Mouse (Mus musculus) WW6 (cell line): Measurements from ENCODE around the gene Tenm2.

ENCODE experiments used
- DNase-seq: peaks from one replicate; pipeline ENCODE4 v3.0.0-alpha.2; 2013; ENCODE audit warnings: low read depth, low spot score

Gene Tenm2

DNA sequence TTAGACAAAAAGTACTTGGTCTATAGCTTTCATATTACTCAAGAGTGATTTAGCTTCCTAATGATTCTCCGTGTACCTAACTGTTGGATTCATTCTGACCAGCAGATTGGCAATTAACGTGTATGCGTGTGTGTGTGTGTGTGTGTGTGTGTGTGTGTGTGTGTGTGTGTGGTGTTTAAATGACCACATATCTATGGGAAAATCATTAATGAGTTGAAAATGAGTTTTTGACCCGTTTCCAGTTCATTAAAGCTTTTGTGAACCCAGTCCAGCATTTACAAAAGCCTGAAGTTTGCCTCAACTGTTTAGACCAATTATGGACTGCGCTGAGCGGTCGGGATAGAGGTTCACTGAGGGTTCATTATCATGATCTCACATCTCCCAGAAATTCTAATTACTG is 1181.4 kb downstream of the Tenm2 start:
- no peak for DNase-seq

DNA sequence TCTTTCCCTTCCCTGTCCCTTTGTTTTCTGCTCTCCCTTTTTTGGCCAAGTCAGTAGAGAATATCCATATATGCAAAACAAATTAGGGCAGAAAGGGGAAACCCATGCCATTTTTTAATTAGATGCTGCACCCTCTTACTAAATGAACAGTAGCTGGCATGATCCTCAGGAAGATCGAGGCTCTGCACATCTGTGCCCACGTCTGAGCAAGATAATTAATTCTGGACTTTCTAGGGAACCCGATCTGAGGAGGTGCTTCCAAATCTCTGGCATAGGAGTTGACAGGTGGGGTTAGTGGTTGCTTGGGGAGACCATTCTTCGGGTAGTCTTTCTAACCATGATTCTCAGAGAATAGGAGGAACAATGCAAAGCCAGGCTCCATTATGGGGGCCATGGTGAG is 1182.3 kb downstream of the Tenm2 start:
- no peak for DNase-seq

DNA sequence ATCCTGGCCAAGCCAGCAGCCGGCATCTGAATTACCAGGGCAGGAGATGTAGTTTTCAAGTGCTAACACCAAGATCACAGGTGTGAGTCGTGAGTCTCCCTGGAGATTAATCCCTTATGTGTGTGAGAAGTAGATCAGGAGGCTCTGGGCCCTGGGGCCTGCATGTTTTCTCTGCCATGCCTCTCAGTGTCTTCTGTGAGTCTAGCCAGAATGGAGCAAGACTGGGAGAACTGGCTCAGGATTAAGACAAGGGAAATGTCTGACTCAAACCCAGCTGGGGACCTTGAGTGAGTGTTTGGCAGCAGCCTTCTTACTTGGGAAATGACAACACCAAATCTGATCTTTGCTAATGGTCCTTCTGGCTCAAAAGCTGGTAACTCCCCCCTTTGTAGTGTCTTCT is 1183.2 kb downstream of the Tenm2 start:
- no peak for DNase-seq

DNA sequence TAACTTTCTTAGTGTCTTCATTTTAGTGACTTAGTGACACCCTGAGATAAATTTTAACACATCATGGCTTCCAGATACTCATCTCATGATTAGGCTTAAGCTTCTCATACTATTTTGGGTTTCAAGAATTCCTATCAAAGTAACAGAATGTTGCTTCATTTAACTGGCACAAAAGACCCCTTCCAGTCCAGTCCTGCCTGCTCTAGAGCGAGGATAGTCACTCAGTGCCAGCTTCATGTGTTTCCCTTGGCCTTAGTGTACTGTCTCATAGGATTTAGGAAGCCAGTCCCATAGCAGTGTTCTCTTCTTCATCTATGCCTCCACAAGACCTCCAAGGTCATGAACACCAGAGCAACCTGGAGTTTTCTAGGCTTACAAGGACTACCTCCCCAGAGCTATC is 1183.7 kb downstream of the Tenm2 start:
- no peak for DNase-seq

DNA sequence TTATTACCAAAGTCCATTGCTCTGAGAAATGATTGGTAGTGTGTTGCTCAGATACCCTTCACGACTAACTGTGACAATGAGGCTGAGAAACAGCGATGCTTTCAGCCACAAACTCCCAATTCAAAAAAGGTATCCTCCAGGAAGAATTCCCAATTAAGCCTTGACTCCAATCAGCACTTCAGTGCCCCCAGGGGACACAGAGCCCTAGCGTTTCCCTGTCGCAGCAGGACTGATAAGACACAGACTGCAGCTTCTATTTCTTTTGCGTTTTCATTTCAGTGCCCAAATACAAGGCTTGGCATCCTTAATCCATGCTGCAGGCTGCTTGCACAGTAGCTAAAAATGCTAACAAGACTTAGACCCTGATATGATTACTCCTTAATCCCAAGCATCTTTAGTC is 1186.2 kb downstream of the Tenm2 start:
- no peak for DNase-seq

DNA sequence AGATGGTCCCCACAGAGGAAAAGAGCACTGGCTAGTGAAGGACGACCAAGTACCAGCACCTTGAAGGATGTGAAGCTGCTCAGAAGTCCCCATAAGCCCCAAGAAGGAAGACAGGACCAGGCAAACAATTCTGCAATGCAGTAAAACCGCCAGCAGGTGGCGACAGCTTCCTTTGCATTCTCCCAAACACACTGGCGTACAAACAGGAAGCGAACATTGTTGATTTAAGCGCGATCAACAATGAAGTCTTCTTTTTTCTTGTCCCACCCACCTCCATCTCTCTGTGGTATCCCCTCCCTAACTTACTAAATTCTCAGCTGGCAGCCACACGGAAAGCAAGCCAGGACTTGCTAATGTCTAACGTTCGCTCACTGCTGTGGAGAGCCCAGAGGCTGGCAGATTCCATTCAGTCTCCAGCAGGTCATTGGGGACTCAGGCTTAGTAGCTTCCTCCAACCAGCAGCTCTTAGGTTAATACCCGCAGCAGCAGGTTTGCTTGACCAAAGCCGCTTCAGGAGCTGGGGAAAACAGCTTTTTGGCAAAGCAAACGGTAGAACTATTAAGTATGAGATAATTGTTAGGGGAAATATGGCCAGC is 1190.0 kb downstream of the Tenm2 start:
- DNase-seq = peak; percentile 71

DNA sequence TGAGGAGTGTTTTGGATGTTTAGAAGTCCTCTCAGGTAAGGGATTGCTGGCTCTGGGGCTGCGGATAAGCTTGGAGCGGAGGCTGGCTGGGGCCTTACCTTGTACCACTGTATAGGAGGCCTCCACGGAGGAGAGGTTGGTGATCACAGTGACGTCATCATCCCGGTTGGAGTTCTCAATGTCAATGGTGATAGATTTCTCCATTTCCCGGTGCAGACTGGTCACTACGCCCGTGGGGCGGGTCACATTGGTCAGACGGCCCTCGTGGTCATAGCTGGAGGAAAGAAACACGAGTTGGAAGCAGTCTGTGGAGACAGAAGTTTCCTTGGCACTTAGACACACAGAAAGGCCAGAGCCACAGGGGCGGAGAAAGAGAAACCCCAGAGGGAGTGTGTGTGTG is 1194.4 kb downstream of the Tenm2 start:
- no peak for DNase-seq

DNA sequence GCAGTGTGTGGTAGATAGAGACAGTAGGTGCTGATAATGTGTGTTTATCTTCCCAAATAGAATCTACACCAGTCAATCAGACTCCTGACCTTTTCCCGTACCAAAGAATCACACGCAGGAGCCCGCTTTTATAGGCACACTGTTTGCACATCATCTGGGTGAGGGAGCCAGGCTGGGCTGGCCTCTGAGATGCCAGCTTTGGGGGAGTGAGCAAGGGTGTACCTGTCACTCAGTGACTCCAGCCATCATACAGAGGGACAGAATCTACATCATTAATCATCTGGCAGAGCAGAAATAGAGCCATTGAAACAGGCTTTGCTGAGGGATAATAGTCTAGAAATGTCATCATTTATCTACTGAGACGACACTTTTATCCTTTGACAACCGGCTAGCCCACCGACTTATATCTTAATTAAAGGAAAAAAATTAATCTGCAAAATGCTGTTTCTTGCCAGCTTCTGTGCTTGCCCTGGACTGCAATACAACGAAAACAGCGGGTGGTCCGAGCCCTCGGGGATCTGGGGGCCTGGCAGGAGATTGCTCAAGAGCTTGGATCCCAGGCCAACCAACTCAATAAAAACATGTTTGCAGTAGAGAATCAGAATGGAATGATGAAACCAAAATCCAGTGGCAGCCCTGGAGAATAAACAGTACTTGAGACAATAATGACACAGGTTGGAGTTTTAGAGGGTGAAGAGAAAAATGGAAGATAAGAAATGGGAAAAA is 1195.1 kb downstream of the Tenm2 start:
- no peak for DNase-seq

DNA sequence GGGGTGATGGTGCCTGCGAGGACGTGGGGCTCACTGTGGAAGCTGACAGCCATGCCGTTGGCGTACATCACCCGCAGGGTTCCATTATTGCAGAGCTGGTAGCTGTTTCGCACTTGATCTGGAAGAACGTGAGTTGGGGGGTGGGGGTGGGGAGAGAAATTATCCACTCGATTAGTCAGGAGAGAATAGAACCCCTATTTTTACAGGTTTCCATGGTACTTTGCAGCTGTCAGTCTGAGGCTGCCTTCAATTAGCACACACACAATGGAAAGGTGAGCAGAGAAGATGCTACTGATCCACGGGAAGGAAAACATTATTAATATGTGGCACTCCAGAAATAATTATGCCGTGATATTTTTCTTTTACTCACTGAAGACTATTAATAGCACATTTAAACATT is 1195.9 kb downstream of the Tenm2 start:
- DNase-seq = no peak

DNA sequence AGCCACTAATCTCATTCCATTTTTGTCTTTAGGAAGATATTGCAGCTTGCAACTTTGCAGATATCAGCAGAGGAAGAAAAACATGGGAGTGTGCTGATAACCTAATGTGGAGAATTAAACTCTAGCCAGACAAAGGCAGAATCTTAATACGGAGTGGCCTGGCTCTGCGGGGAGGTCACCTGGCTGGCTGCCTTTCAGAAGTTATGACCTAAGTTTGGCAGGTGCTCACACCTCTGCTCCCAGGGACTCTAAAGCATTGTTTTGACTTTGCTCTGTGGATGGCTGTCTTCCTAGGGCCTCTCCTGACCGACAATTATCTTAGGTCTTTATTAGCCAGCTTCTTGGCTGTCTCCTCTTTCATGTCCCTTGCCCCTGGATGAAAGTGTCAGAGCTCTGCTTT is 1197.4 kb downstream of the Tenm2 start:
- no peak for DNase-seq

DNA sequence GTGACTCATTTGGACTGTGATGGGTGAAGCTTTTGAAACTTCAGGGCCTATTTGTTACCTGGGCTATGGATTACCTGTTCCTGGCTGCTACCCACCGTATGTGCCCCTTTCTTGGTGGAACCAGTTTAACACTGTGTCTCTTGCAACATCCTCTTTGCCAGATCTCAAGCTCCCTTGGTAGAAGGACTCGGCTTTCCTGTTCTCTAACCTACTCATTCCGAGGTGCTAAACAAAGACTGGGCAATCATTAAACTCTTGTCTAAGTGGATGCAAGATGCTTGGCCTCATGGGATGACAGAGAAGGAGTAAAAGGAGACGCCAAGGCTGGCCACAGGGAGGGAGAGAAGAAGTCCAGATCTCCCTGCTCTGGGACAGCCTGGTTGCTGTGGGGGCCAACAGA is 1198.5 kb downstream of the Tenm2 start:
- no peak for DNase-seq

DNA sequence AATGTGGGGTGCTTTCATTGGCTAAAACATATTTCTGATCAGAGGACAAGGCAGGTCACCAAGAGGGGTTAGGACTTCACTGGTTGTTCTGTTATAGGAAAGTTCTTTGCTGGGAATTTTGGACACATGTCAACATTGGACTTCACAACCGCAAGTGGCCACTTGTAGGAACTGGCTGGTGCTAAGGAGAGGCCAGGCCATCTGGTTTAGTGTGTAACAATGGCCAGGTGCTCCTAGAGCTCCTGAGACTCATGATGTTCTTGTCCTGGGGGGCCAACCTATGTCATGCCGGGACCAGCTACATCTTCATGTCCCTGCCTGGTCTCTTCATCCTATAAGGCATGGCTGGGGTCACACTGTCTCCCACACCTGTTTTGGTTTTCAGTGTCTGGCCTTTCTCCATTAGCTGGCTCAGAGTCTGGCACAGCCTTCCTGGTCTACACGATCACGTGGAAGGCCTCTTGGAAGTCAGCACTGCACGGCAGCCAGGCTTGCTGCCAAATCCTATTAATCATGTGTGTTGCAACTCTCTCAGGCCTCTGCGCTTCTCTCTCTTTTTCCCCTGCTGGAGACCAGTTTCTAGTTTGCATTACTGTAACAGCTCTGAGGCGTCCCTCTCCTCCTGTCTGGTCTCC is 1199.6 kb downstream of the Tenm2 start:
- no peak for DNase-seq

DNA sequence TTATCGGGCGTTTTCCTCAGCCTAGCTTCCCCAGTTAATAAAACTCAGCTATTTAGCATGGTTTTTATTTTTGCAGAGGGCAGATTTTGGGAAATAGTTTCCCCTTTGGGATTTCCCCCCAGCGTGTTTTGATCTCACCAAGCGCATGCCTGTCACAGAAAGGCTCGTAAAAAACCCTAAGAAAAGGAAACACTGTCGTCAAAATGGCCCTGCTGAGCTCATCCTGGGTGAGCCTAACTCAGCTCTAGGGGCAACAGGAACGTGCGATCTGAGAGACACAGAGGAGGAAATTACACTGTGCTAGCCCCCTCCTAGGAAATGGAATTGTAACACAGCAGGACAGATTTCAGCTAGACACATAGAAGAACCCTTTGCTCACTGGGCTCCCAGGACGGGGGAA is 1204.0 kb downstream of the Tenm2 start:
- DNase-seq = no peak

DNA sequence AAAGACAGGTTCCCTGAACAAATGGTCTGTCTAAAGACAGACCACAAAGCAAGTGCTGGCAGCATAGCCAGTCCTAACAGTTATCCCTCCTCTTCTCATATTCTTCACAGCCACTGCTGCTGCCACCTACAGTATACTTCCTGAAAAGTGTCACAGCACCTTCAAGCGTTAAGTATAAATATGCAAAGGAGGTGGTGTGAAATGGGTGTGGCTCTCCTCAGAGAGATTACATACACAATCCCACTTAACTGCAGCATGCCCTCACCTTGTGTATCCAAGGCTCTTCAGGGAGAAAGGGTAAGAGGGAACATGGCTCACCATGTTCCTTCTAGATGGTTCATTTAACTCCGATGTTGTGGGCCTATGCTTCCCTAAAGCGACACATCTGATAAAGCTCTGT is 1215.8 kb downstream of the Tenm2 start:
- DNase-seq = no peak

DNA sequence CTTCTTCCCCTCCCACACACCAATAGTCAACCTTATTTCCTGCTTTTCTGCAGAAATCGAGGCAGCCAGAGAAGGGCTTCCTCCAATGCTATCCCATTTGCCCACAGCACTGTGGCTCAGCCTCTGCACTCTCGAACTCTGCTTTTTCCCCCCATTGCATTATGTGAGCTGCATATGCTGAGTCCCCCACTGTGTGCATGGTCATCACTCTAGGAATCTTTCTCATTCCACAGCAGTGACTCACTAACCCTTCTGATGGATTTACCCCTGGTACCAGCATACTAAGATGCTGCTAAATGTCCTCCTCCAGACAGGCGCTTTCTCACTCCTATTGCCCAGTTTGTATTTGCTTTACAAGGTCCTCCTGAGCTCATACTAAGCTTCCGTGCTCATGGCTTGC is 1222.6 kb downstream of the Tenm2 start:
- no peak for DNase-seq

DNA sequence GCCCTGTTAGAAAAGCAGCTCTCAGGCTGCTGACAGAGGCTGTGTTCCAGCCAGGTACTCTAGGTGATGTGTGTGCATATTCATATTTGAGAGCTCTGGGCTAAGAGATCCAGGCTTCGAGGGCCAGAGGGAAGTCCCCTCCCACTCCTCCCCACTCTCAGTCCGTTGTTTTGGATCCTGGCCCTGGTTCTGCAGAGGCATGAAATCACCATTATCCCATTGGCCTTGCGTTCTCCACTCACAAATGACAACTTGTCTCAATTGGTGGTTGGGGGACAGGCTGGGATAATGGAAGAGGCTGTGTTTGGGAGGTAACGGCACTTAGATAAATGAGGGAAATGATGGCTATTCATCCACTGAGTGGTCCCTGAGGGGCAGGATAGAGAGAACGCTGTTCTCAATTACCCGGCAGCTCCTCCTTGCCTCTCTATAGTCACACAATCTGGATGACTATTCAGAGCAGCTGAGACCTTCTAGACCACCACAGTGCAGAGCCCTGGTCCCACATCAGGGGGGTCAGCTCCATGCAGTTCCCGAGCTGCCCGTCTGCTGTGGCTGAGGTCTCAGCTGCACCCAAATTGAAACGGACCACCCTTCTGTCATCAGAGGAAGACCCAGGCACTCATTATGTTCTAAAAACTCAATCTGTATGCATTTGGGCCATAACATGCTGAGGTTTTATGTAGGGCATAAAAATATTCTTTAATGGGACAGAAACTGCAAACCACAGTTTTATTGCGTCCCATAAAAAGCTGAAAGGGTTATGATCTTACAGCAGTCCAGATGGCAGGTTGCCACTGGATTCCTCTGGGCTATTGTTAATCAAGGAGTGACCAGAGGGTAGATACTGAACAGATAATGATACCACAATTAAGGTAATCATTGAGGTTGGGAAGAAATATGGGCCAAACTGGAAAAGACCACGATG is 1226.2 kb downstream of the Tenm2 start:
- no peak for DNase-seq

DNA sequence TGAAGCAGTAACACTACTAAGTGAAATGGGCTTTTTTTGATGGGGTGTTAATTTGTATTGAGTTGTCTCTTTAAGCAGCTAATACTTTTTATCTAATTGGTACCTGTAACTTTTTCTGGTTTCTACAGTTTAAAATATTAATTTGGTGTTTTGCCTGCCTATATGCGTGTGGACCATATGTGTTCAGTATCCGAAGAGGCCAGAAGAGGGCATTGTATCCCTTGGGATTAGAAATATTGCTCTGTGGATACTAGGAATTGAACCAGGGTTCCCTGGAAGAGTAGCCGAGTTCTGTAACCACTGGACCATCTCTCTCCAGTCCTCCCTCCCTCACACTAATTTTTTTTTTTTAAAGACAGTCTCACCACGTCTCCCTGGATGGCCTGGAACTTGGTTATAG is 1232.9 kb downstream of the Tenm2 start:
- no peak for DNase-seq

DNA sequence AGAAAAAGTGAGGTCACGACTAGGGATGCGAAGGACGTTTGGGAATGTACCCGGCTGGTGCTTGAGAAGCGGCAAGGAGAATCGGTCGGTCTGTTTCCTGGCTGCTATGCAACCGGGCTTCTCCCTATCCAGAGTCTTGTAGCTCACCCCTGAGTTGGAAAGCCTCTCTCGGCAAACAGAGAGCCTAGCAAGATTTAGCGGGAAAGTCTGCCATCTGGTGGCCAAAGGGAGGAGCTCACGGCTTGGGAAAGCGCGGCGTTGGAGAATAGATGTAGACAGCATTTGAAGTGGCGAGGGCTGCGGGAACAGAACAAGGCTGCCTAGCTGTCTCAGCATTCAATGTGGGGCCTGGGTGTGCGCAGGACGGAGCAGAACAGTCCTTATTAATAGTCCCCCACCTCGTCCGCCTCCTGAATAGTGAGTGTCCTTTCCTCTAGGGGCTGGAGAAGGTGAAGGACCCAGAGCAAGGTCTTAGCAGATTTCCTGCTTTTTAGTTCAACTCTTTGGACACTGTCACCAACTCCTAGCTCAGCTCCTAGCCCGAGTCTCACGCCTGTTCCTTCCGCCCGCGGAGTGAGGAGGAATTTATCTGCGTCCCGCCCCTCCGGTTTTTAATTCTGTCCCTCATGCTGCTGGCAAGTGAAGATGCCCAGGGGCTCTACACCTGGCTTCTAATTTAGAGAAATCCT is 1234.3 kb downstream of the Tenm2 start:
- DNase-seq = peak; percentile 92

DNA sequence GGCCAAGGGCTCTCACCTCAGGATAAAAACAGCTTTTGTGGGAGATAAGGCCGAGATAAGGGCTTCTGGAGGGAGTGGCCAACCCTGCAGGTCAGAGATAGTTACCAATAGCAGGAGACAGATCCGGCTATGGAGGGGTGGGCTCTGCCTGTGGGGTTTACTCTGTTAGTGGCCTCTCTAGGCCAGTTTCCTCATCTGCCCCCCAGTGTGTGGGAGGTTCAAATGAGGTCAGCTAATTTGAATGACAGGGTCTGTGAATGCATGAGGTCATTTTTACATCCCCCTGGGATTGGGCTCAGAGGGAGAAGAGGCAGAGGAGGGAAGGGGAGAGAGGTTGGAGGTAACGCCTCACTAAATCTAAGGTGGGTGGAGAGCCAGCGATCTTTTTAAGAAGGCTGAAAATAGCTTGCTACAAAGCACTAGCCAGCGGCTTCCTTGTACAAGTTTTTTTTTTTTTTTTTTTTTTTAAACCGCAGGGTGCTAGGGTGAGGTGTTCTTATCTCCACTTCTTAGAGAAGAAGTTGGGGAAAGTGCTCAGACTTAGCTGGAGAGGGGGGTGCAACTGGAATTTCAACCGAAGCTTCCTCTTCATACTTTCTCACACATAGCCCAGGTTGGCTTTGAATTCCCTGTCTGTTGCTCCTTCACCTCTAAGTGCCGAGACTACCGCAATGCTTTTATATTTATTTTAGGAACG is 1235.0 kb downstream of the Tenm2 start:
- DNase-seq = no peak

DNA sequence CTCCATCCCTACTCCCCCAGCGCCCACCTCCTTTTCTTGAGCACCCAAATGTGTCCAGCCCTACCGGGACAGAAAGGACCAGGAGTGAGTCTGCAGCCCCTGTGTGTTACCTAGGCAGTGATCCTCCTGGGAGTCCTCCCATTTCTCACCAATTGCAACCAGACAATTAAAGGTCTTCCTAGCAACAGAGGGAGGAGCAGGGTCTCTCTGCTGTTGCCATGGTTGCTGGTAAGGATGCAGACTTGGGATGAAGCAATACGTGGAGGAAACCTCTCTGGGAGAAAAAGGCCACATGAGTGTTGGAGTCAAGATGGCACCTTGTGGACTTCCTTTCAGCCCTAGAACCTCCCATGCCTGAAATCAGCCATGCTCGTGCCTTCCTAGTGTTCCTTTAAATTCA is 1235.7 kb downstream of the Tenm2 start:
- DNase-seq = no peak

DNA sequence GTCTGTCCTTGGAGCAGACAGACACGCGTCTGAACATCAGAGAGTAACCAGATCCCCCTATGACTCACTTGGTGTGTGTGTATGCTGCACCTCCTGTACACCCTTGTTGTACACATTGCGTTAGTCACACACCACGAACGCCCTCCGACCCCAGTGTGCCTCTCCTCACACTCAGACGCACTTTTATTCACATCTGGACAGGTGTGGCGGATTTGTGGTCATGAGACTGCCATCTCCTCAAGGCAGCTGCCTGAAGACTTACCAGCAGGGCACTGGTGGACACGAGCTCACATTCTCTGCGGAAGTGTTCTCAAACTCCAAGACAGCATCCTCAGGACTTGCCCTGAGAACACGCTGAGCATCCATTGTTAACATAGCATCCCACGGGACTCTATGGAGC is 1237.7 kb downstream of the Tenm2 start:
- DNase-seq = no peak
